Mouse (Mus musculus) hindbrain, embryonic 11.5 days (tissue): ENCODE measurements at regions not wholly inside any gene's neighbourhood (a gene's known extent, or its start where the extent isn't known, plus 50 kb on each side); places are given as distances from the start of the nearest gene placed in this dataset.

Experiments used
- ATAC-seq: fragments of 200-750 bp; cut with Nextera tagmentation; 2 replicates; pipeline ENCODE4 v1.8.0; 2017; ENCODE audit warnings: mild to moderate bottlenecking, moderate TSS enrichment, moderate library complexity; ENCODE audit not compliant: low FRiP score
- DNase-seq: peaks from one replicate; pipeline ENCODE4 v3.0.0-alpha.2; 2015; ENCODE audit warnings: low spot score
- H3K27ac ChIP-seq: fragments of 300-500 bp; sonication (generic); 2 replicates; pipeline ENCODE4 v1.5.1; 2014; ENCODE audit warnings: mild to moderate bottlenecking, low read depth, low read length
- H3K27me3 ChIP-seq: fragments of 300-500 bp; sonication (generic); 2 replicates; pipeline ENCODE4 v1.6.1; 2014; ENCODE audit warnings: mild to moderate bottlenecking, low read length, moderate library complexity, mixed read lengths; ENCODE audit not compliant: control insufficient read depth, insufficient read depth
- H3K36me3 ChIP-seq: fragments of 300-500 bp; sonication (generic); 2 replicates; pipeline ENCODE4 v1.6.1; 2014; ENCODE audit warnings: mild to moderate bottlenecking, low read length, moderate library complexity, mixed read lengths; ENCODE audit not compliant: control insufficient read depth, insufficient read depth
- H3K4me1 ChIP-seq: fragments of 300-500 bp; sonication (generic); replicated peaks from 2 replicates; pipeline ENCODE4 v1.6.1; 2014; ENCODE audit warnings: low read length, mixed read lengths; ENCODE audit not compliant: control insufficient read depth, insufficient read depth
- H3K4me2 ChIP-seq: fragments of 300-500 bp; sonication (generic); replicated peaks from 2 replicates; pipeline ENCODE4 v1.6.1; 2014; ENCODE audit warnings: mild to moderate bottlenecking, low read depth, low read length
- H3K4me3 ChIP-seq: fragments of 300-500 bp; sonication (generic); 2 replicates; pipeline ENCODE4 v1.5.1; 2014; ENCODE audit warnings: low read depth, low read length
- H3K9ac ChIP-seq: fragments of 300-500 bp; sonication (generic); 2 replicates; pipeline ENCODE4 v1.6.1; 2014; ENCODE audit warnings: low read depth, low read length
- H3K9me3 ChIP-seq: fragments of 300-500 bp; sonication (generic); 2 replicates; pipeline ENCODE4 v1.6.1; 2016; ENCODE audit warnings: low read length; ENCODE audit not compliant: control insufficient read depth
- WGBS: fragments of 180-500 bp; shearing (Covaris S2); extraction: QIAGEN DNeasy Blood & Tissue Kit; methylation state at CpG from one replicate; pipeline ENCODE4 v1.1.7; 2014; 5-methylcytosine and 5-hydroxymethylcytosine counted together

DNA sequence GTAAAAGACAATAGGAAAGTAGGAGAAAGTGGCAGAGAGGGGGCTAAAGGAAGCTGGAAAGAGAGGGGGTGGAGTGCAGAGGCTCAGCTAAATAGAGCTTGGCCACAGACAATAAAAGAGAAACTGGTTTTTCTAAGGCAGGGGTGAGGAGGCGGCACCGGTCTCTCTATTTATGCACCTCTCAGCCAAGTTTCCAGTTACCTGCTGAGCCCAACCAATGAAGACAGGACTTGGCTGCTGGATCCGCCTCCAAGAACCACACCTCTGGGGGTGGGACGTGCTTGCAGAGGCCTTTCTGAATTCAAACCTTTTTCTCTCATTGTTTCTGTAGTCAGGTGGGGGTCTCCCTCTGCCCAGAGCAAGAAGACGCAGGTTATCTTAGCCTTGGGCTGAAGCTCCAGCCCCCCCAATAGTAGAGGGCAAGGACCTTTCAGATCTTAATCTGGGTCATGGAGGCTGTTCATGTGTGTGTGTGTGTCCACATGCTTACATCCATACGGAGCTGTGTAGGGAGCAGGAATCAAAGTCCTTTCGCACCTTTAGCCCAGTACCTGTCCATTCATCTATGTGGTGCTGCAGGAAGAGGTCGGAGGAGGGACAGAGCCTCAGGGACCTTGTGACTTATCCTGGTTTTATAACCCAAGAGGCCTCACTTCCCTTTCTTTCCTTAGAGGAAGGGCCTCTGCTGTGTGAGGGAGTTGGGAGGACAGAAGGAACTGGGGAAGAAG is 140.1 kb upstream of the Camk1g start:
- Histone ChIP-seq H3K4me1 (no peaks in the 10 kb centered on the region), H3K27ac (no peak overlapping the region), H3K27me3 (no peaks in the 10 kb centered on the region), H3K9ac (no peak overlapping the region), H3K36me3 (no peaks in the 10 kb centered on the region), H3K9me3 (no peaks in the 10 kb centered on the region), H3K4me3 (no peak overlapping the region), H3K4me2 (no peak overlapping the region)
- 29% methylated on average over 8 of the region's 8 CpGs for WGBS
- DNase-seq (no peak), ATAC-seq (no peak)

DNA sequence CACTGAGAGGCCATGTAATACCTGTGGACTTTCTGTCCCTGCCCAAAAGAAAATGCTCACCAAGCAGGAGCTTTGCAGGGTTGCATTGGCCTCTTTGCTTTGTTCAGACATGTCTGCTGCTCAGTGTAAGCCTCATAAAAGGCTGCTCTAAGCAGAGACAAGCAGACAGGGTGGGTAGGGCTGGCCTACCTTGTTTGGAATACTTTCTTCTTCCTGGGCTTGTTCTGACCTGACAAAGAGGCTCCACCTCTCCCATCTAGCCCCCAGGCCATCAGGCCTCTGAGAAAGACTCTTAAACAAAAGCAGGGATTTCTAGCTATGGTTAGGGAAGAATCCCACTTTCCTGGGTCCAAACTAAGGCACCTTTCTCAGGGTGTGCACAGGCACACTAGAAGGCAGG is 138.2 kb upstream of the Camk1g start:
- ATAC-seq (no peak), DNase-seq (no peak)
- Histone ChIP-seq H3K4me1 (no peaks in the 10 kb centered on the region), H3K4me2 (no peak overlapping the region), H3K4me3 (no peak overlapping the region), H3K27ac (no peak overlapping the region), H3K36me3 (no peaks in the 10 kb centered on the region), H3K27me3 (no peaks in the 10 kb centered on the region), H3K9me3 (no peaks in the 10 kb centered on the region), H3K9ac (no peak overlapping the region)

DNA sequence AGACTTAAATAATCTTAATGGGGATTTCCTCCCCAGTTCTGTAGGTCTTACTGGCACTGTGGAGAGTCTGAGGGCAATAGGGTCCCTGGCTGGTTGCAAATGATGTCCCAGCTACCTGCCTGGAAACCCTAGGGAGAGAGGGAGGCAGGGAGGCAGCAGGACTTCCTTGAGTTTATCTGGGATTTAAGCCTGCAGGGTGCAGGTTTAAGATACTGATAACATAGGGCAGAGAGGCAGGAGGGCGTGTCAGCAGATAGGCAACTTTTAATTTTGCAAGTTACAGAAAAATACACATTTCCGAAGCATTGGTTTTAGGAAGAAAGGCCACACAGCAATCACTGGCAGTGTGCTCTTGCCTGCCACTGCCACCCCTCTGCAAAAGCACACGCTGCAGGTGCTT is 136.9 kb upstream of the Camk1g start:
- 73% methylated on average over 3 of the region's 3 CpGs for WGBS

DNA sequence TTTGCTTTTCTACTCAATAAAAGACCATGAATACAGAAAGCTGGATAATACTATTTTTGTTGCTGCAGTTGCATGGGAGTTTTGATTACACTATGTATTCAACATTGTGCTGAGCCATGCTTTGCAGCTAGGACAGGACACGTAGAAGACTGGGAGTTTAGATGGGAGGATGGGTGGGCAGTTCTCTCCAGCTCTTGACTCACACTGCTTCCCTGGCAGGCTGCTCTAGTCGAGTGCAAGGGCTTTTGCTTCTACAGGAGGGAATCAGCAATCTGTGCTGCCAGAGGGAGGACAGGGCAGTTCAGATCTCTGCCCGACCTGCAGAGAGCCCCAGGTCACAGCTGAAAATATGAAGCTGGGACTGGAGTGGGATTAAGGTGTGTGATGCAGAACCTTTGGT is 135.3 kb upstream of the Camk1g start:
- Histone ChIP-seq H3K4me3 (no peak overlapping the region), H3K27me3 (no peaks in the 10 kb centered on the region), H3K27ac (no peak overlapping the region), H3K4me1 (no peaks in the 10 kb centered on the region), H3K36me3 (no peaks in the 10 kb centered on the region), H3K4me2 (no peak overlapping the region), H3K9me3 (no peaks in the 10 kb centered on the region), H3K9ac (no peak overlapping the region)
- ATAC-seq (no peak), DNase-seq (no peak)
- WGBS: 42% methylated on average over 3 of the region's 3 CpGs

More for the DNA sequence above, 136.9 kb upstream of the Camk1g start:
- DNase-seq (no peak), ATAC-seq (no peak)
- H3K36me3 ChIP-seq: no peaks in the 10 kb centered on the region
- no peaks in the 10 kb centered on the region for H3K27me3 ChIP-seq
- H3K9me3 ChIP-seq: no peaks in the 10 kb centered on the region
- no peak overlapping the region for H3K4me2 ChIP-seq
- H3K27ac ChIP-seq: no peak overlapping the region
- no peak overlapping the region for H3K4me3 ChIP-seq
- H3K4me1 ChIP-seq: no peaks in the 10 kb centered on the region
- no peak overlapping the region for H3K9ac ChIP-seq

DNA sequence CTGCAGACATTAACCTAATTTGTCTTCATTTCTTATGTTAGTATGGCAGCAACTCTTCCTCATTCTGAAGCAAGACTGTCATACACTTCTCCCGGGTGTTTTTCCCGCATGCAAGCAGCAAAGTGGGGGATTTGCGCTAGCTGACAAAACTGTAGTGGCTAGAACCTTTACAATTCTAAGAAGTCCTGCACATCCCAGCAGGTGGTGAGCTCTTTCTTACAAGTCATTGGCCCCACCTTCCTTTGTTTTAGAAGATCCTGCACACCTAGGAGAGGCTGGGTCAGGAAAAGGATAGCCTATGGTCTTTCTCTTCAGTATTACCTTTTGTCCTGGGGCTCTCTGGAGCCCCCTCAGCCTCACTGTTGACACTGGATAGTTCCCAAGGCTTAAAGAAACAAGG is 134.5 kb upstream of the Camk1g start:
- WGBS: 51% methylated on average over 3 of the region's 3 CpGs

DNA sequence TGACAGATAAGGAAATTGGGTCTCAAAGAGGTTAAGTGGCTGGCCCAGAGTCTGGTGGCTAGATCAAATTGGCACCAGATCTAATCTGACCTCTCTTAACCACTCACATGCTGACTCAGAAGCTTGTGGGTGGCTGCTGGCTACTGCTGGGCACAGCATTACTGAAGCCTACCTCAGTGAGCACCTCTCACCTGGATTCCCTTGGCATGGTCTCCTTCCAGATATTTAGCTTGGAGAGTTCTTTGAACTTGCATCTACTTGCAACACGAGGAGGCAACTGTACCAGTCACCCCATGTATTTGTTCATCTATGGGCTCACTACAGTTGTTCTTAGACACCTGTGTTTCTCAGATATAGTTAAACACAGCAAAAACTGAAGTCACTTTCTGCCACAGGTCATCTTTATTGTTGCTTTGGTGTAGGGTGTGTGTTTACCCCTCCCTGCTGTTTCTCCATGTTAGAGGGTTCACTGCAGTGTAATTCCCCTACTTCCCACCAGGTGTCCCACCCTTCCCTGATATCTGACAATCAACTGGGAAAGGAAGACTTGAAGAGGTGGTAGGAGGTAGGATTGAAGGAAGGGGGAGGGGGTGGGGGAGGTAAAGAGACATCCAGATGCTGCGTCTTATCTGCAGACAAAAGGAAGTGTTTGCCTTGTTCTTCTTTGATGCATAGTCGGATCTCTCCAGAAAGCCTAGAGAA is 133.7 kb upstream of the Camk1g start:
- Histone ChIP-seq H3K27me3 (no peaks in the 10 kb centered on the region), H3K4me1 (no peaks in the 10 kb centered on the region), H3K27ac (no peak overlapping the region), H3K4me3 (no peak overlapping the region), H3K9ac (no peak overlapping the region), H3K9me3 (no peaks in the 10 kb centered on the region), H3K4me2 (no peak overlapping the region), H3K36me3 (no peaks in the 10 kb centered on the region)
- DNase-seq (peak; percentile 71), ATAC-seq (0 out of 2 replicates have a peak, but pooled peaks have one; percentile 61)
- WGBS: 30% methylated on average over 3 of the region's 3 CpGs

More for the DNA sequence above, 134.5 kb upstream of the Camk1g start:
- no peak for ATAC-seq
- no peak for DNase-seq
- Histone ChIP-seq H3K36me3 (no peaks in the 10 kb centered on the region), H3K4me3 (no peak overlapping the region), H3K27ac (no peak overlapping the region), H3K4me2 (no peak overlapping the region), H3K9me3 (no peaks in the 10 kb centered on the region), H3K27me3 (no peaks in the 10 kb centered on the region), H3K4me1 (no peaks in the 10 kb centered on the region), H3K9ac (no peak overlapping the region)

DNA sequence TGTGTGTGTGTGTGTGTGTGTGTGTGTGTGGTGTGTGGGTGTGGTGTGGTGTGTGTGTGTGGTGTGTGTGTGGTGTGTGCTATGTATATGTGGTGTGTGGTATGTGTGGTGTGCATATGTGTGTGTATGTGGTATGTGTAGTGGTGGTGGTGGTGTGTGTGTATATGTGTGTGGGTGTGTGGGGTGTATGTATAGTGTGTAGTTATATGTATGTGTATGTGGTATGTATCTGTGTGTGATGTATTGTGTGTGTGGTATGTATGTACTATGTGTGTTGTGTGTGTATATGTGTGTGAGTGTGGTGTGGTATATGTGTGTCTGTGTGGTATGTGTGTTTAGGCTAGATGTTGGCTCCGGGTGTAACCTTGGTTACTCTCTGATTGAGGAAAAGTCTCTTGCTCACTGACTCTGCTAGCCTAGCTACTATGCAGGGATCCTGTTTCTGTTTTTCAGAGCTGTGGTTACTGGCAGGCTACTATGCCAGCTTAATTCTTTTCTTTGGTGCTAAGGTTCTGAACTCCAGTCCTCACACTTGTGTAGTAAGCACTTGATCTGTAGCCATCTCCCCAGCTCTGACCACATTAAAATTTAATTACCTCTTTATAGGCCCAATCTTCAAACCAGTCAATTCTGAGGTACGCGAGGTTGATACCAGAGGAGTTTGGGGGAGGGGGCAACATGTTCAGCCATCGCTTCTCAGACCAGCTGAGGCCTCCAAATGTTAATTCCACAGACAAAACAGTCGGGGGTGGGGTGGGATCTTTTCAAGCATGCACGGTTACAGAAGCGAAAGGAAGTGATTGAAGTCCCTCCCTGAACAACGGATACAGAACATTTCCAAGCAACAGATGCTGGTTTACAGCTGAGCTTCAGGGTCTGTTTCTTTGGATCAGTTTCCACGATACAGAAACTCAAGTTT is 126.4 kb upstream of the Camk1g start:
- Histone ChIP-seq H3K4me3 (no peak overlapping the region), H3K4me1 (no peaks in the 10 kb centered on the region), H3K36me3 (no peaks in the 10 kb centered on the region), H3K27ac (no peak overlapping the region), H3K9ac (no peak overlapping the region), H3K4me2 (no peak overlapping the region), H3K27me3 (no peaks in the 10 kb centered on the region), H3K9me3 (no peaks in the 10 kb centered on the region)
- DNase-seq (no peak), ATAC-seq (peak; percentile 33; the same call in 1 of the 2 replicates)
- 45% methylated on average over 9 of the region's 9 CpGs for WGBS

DNA sequence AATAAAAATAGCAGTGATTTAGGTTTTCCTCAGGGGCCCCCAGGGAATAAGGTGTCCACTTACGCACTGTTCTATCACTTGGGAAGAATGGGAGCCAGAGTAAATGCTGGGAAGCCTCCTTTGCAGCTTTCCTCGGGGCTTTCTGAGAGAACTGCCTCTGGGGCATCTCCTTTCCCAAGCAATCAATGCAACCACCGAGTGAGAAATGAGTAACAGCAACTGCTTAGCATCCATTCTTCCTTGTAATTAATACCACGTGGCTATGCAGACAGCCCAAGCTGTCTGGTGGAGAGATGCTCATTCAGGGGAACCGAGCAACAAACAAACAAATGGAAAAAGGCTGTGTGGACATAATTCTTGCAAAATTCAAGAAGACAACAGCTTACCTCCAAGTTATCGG is 117.9 kb upstream of the Camk1g start:
- Histone ChIP-seq H3K36me3 (no peaks in the 10 kb centered on the region), H3K4me3 (no peak overlapping the region), H3K27me3 (no peaks in the 10 kb centered on the region), H3K9ac (no peak overlapping the region), H3K4me1 (no peaks in the 10 kb centered on the region), H3K9me3 (no peaks in the 10 kb centered on the region), H3K4me2 (no peak overlapping the region), H3K27ac (no peak overlapping the region)
- ATAC-seq (no peak), DNase-seq (no peak)
- WGBS: 47% methylated on average over 6 of the region's 6 CpGs
